Mouse (Mus musculus) liver, embryonic 14.5 days (tissue): ENCODE results near the gene Iqgap2. TPM values are rescaled to one million over a fixed set of nuclear protein-coding genes. Genes with fewer than 3 reads are reported as not detected.

Experiments used
- ATAC-seq: fragments of 200-750 bp; cut with Nextera tagmentation; 2 replicates; pipeline ENCODE4 v1.8.0; 2017; ENCODE audit warnings: moderate number of reproducible peaks, mild to moderate bottlenecking, moderate library complexity; ENCODE audit not compliant: insufficient read depth
- DNase-seq, 3 experiments: peaks; one replicate each; pipeline ENCODE4 v3.0.0-alpha.2; 2012 to 2013; ENCODE audit warnings: low read depth in 3 of 3, low spot score in 3 of 3
- H3K27ac ChIP-seq: fragments of 300-500 bp; sonication (generic); 2 replicates; pipeline ENCODE4 v1.5.1; 2014; ENCODE audit warnings: moderate library complexity, mild to moderate bottlenecking, control low read depth, inconsistent platforms
- H3K27me3 ChIP-seq: fragments of 300-500 bp; sonication (generic); 2 replicates; pipeline ENCODE4 v1.6.1; 2014; ENCODE audit warnings: mild to moderate bottlenecking, low read length, moderate library complexity; ENCODE audit not compliant: control insufficient read depth, insufficient read depth
- H3K36me3 ChIP-seq: fragments of 300-500 bp; sonication (generic); replicated peaks from 2 replicates; pipeline ENCODE4 v1.6.1; 2014; ENCODE audit warnings: low read depth; ENCODE audit not compliant: control insufficient read depth, insufficient read depth
- H3K4me1 ChIP-seq, 2 experiments: fragments of 200-500 bp in 1 of 2; fragments of 300-500 bp in 1 of 2; sonication (generic) in 1 of 2; replicated peaks; 2 replicates each; pipeline ENCODE4 v1.6.1; 2012 to 2014; ENCODE audit warnings: antibody characterized with exemption in 1 of 2, inconsistent platforms in 1 of 2, low read length in 1 of 2; ENCODE audit not compliant: control insufficient read depth in 2 of 2, insufficient read depth in 2 of 2
- H3K4me2 ChIP-seq: fragments of 300-500 bp; sonication (generic); 2 replicates; pipeline ENCODE4 v1.6.1; 2014; ENCODE audit warnings: low read depth, mild to moderate bottlenecking, control low read depth, moderate library complexity
- H3K4me3 ChIP-seq, 2 experiments: fragments of 200-500 bp in 1 of 2; fragments of 300-500 bp in 1 of 2; sonication (generic) in 1 of 2; 2 replicates each; pipeline ENCODE4 v1.5.1; 2012 to 2014; ENCODE audit warnings: low read depth in 2 of 2, low read length in 2 of 2, mild to moderate bottlenecking in 2 of 2, control low read depth in 1 of 2, inconsistent platforms in 1 of 2, moderate library complexity in 1 of 2; ENCODE audit not compliant: insufficient read depth in 1 of 2
- H3K9ac ChIP-seq: fragments of 300-500 bp; sonication (generic); replicated peaks from 2 replicates; pipeline ENCODE4 v1.6.1; 2014; ENCODE audit warnings: mild to moderate bottlenecking, control low read depth, moderate library complexity
- H3K9me3 ChIP-seq: fragments of 300-500 bp; sonication (generic); 2 replicates; pipeline ENCODE4 v1.6.1; 2016; ENCODE audit warnings: low read length, mixed read lengths; ENCODE audit not compliant: control insufficient read depth
- CTCF ChIP-seq: IDR thresholded peaks from 2 replicates; pipeline ENCODE4 v1.5.1; 2016; ENCODE audit warnings: antibody characterized with exemption, low read depth, control low read depth
- EP300 ChIP-seq: IDR thresholded peaks from 2 replicates; pipeline ENCODE4 v1.6.1; 2016; ENCODE audit warnings: antibody characterized with exemption, low read depth
- WGBS: fragments of 180-500 bp; shearing (Covaris S2); extraction: QIAGEN DNeasy Blood & Tissue Kit; methylation state at CpG from one replicate; pipeline ENCODE4 v1.1.7; 2014; ENCODE audit not compliant: insufficient replicate concordance; 5-methylcytosine and 5-hydroxymethylcytosine counted together
- polyA plus RNA-seq, 2 experiments: library from polyadenylated mRNA; depleted of rRNA in 1 of 2; stranded (reverse) in 1 of 2; unstranded in 1 of 2; fragments of >200 nt; fragmentation: Nextera tagmentation in 1 of 2; extraction: Ambion mirVana in 1 of 2; gene quantifications; 2 replicates each; pipeline versions ENCODE4 v1.2.1 to v1.2.3; 2012 to 2014

Iqgap2 gene
- polyA plus RNA-seq, 2 experiments = 10.8 to 11.8 TPM

DNA sequence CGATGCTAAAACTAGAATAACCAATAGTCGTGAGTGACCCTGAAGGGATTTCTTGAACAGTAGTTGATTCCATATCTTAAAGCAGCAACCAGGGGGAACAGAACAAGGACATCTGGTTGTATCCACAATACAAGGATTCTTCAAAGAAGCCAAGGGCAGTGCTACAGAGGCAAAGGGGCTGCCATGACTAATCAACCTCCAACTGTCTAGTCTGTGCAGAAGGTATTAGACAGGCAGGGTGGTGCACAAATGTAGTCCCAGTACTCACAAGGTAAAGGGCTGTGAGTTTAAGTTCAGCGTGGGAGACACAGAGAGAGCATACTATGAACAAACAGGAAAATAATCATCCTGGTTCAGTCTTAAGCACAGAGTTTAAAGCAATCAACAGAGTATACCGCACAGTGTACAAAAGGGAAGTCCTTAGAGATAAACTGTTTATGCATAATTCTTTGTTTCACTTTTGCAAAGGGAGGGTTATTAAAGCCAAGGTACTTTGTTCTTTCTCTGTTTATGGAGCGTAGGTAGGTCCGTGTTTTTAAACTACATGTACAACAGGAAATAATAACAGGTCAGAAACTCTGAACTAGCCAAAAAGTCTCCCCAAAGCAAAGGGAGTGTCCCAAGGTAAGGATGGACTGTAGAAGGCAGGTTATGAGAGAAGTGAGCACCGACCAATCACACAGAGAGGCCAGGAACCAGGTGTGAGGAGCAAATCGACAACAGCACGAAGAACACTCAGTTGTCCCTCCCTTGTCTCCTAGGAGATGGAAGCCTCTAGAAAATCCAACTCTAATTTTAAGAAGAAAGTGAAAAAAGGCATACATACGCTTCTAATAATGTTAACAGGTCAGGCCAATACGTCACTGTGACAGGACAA, 149.7 kb downstream of the Iqgap2 start:
- H3K4me2 ChIP-seq = no peak overlapping the region
- DNase-seq (no peak), ATAC-seq (no peak)
- no peaks in the 10 kb centered on the region for H3K27me3 ChIP-seq
- no peaks in the 10 kb centered on the region for H3K9me3 ChIP-seq
- no peak overlapping the region for H3K9ac ChIP-seq
- TF ChIP-seq CTCF = no peak
- TF ChIP-seq EP300 = no peak
- H3K4me1 ChIP-seq = no peaks in the 10 kb centered on the region
- H3K36me3 ChIP-seq = no peaks in the 10 kb centered on the region
- no peak overlapping the region for H3K27ac ChIP-seq
- no peak overlapping the region for H3K4me3 ChIP-seq
- 77% methylated on average over 11 of the region's 11 CpGs for WGBS

DNA sequence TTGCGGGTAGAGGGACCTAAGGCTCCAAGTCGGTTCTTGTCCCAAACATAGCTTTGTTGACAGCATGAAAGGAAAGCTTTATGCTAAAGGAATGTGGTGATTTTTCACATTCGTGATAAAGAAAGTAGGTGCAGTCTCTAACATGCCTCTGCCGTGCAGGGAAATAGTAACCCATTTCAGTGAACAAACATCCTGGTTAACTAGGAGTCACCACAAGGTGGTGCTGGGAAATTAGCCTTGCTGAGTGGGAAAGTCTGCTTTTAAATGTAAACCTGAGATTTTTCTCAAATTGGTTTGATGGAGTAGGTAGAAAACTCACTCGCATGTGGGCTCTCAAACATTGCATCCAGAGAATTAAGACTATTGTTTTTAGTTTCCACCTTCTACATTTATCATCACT, 152.1 kb downstream of the Iqgap2 start:
- TF ChIP-seq EP300 (no peak), CTCF (peak; percentile 22; the same call in 1 of the 2 replicates)
- Histone ChIP-seq H3K27ac (no peak overlapping the region), H3K9me3 (no peaks in the 10 kb centered on the region), H3K9ac (no peak overlapping the region), H3K27me3 (no peaks in the 10 kb centered on the region), H3K36me3 (no peaks in the 10 kb centered on the region), H3K4me1 (no peaks in the 10 kb centered on the region), H3K4me2 (no peak overlapping the region), H3K4me3 (no peak overlapping the region)
- 76% methylated on average over 5 of the region's 5 CpGs for WGBS
- ATAC-seq (no peak), DNase-seq (no peak)

DNA sequence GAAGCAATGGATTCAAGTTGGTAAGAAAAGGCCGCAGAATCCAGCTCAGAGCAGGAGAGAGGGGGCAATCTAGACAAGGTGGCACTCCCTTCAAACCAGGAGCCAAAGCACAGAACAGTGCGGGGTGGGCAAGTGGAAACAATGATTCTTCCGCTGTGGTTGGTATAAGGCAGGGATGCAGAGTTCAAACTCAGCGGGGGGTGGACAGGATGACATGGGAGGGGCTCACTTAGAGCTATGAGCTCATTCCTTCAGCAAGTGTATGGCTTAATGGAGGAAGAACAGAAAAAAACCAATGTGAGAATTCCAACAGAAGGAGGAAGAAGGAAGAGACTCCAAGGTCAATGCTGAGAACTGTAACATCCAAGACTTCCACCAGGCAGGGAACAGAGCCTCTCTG, 161.2 kb downstream of the Iqgap2 start:
- Histone ChIP-seq H3K9ac (no peak overlapping the region), H3K4me1 (0 out of 4 replicates have a peak, but pooled peaks cover 0 to 2% of the 10 kb centered on the region in 2 experiments), H3K4me3 (no peak overlapping the region), H3K4me2 (no peak overlapping the region), H3K27ac (no peak overlapping the region), H3K9me3 (no peaks in the 10 kb centered on the region), H3K36me3 (no peaks in the 10 kb centered on the region), H3K27me3 (no peaks in the 10 kb centered on the region)
- 70% methylated on average over 4 of the region's 4 CpGs for whole genome bisulfite sequencing
- DNase-seq = no peak
- TF ChIP-seq EP300 (no peak), CTCF (no peak)
- ATAC-seq = no peak

DNA sequence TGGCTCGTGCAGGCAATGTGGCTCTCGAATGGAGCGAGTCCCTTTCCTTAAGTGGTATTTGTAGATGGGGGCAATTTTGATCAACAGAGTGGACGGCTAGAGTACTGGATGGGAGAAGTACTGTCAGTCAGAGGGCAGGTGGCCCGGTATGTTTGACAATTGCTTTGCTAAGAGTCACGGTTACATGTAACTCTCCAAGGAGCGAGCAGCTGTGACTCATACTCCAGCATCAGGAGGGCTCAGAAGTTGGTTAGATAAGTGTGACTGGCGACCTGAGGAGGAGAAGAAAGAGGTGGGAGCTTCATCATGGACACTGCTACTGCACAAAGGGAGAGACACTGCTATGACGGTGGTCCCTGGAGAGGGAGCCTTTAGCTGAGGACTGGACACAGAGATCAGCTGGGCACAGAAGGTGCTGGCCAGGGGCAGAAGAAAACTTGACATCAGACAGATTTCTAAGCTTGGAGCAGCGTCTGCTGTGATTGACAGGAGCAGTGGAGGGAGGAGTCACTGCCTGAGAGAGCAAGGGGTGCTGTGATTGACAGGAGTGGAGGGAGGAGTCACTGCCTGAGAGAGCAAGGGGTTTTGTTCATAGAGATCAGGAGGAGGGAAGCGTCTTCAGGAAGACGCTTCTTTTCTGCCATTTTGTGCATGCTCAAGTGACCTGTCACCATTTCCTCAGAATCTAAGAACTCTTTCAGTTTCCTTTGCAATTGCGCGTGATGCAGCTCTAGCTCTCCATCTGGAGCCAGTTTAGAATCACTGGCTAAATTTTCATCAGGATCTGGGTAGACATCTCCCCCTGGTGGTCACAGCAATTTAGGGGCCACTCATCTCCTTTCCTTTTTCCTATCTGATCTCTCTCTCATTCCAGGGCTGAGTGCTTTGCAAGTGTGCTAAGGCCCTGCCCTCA, 172.1 kb downstream of the Iqgap2 start:
- peak; percentile 82 for ATAC-seq
- H3K36me3 ChIP-seq = no peaks in the 10 kb centered on the region
- H3K27me3 ChIP-seq = no peaks in the 10 kb centered on the region
- TF ChIP-seq EP300 (peak; percentile 57), CTCF (peak; percentile 91)
- no peaks in the 10 kb centered on the region for H3K9me3 ChIP-seq
- no peak overlapping the region for H3K9ac ChIP-seq
- peak; percentile 45 to 74 (median 46) for DNase-seq
- WGBS = 53% methylated on average over 14 of the region's 14 CpGs
- no peak overlapping the region for H3K27ac ChIP-seq
- H3K4me2 ChIP-seq = peak overlapping the region; percentile 42
- H3K4me3 ChIP-seq = peak overlapping the region in 1 of 2 experiments; percentile 15; a peak in 1 of 4 replicates
- peaks cover 0 to 12% of the 10 kb centered on the region in 2 experiments; a peak in 2 of 4 replicates for H3K4me1 ChIP-seq
